Mouse (Mus musculus): ENCODE results near the gene Lpp. TPM values are rescaled to one million over a fixed set of nuclear protein-coding genes. Genes with fewer than 3 reads are reported as not detected.

Lpp gene
- total and polyA plus RNA-seq, 2 experiments from 2014 or later, result 7.9 to 15.9 TPM

DNA sequence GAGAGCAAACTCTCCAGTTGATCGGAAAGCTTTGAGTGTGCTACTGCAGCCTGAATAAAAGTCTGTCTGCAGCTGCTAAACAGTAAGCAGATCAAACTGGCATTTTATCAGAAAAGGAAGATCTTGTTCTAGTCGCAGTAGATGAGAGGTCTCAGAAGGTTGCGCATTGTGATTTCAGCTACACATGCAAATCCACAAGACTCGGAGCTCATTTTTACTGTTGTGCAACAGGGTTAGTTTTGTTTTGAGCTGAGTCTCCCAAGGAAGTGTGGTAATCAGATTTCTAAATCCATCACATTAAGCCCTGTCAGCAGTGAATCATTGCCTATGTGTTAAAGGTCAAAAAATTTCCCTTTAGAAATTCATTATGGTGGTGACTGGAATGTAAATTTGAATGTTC lies 540.4 kb downstream of the Lpp start:
- 63% methylated on average over 4 of the region's 4 CpGs for WGBS
- no peak for DNase-seq (ENCODE audit: low spot score)

DNA sequence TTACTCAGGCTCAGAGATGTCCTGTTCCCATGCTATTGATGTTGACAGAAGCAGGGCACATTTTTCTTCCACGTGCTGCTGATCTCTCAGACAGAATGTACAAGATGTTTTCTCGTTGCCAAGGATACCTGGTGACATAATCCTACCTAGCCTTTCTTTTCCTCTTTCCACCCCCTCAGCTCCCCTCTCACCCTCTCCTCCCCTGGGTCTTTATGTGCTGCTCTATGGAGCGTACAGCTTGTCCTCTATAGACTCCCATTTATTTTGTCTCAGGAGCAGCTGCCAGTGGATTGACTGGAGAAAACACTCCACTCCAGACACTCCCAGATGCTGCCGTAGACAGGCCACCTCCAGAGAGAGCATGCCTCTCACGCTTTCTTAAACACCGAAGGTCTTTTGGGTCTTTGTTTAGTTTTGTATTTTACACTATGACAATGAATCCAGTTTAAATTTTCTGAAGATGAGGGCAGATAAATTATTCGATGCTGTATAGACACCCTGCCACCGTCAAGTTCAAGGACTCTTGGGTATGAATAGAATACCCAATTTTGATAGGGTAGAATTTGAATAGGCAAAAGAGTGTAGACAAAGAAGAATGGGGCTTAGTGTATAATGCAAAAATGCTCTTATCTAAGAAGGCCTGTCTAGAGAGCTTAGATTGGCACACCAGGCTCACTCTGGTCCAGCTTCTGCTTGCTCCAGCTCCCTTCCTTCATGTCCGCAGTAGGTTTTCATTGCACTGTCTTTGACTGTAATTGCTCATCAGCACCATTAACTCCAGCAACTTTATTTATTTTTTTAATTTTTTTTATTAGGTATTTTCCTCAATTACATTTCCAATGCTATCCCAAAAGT lies 548.2 kb downstream of the Lpp start:
- peak; percentile 43 for DNase-seq (ENCODE audit: low spot score)
- Histone ChIP-seq H3K27ac (ENCODE audit: low read depth, low read length) (no peak overlapping the region), H3K36me3 (ENCODE audit: insufficient read depth, low read length) (no peaks in the 10 kb centered on the region), H3K27me3 (ENCODE audit: insufficient read depth, low read length) (no peaks in the 10 kb centered on the region), H3K9ac (replicated peaks; ENCODE audit: low read length, poor library complexity, severe bottlenecking) (no peak overlapping the region), H3K4me1 (ENCODE audit: insufficient read depth, low read length) (no peaks in the 10 kb centered on the region; the same call in none of the 2 replicates), H3K4me2 (ENCODE audit: low read depth, low read length, poor library complexity, severe bottlenecking) (no peak overlapping the region), H3K9me3 (ENCODE audit: low read length) (no peaks in the 10 kb centered on the region), H3K4me3 (ENCODE audit: low read depth, low read length) (no peak overlapping the region)
- 29% methylated on average over 9 of the region's 9 CpGs for WGBS
- ATAC-seq (ENCODE audit: low FRiP score), result peak; percentile 65; the same call in 1 of the 2 replicates
- no peak for TF ChIP-seq CTCF (IDR thresholded peaks at IDR 0.05)

More for the DNA sequence above, 540.4 kb downstream of the Lpp start:
- Histone ChIP-seq H3K27ac (ENCODE audit: low read depth, low read length) (no peak overlapping the region), H3K36me3 (ENCODE audit: insufficient read depth, low read length) (no peaks in the 10 kb centered on the region), H3K4me1 (ENCODE audit: insufficient read depth, low read length) (no peaks in the 10 kb centered on the region), H3K4me3 (ENCODE audit: low read depth, low read length) (no peak overlapping the region), H3K27me3 (ENCODE audit: insufficient read depth, low read length) (no peaks in the 10 kb centered on the region), H3K9ac (replicated peaks; ENCODE audit: low read length, poor library complexity, severe bottlenecking) (no peak overlapping the region), H3K4me2 (ENCODE audit: low read depth, low read length, poor library complexity, severe bottlenecking) (no peak overlapping the region), H3K9me3 (ENCODE audit: low read length) (no peaks in the 10 kb centered on the region)
- ATAC-seq (ENCODE audit: low FRiP score), result no peak
- TF ChIP-seq CTCF (IDR thresholded peaks at IDR 0.05), result no peak

DNA sequence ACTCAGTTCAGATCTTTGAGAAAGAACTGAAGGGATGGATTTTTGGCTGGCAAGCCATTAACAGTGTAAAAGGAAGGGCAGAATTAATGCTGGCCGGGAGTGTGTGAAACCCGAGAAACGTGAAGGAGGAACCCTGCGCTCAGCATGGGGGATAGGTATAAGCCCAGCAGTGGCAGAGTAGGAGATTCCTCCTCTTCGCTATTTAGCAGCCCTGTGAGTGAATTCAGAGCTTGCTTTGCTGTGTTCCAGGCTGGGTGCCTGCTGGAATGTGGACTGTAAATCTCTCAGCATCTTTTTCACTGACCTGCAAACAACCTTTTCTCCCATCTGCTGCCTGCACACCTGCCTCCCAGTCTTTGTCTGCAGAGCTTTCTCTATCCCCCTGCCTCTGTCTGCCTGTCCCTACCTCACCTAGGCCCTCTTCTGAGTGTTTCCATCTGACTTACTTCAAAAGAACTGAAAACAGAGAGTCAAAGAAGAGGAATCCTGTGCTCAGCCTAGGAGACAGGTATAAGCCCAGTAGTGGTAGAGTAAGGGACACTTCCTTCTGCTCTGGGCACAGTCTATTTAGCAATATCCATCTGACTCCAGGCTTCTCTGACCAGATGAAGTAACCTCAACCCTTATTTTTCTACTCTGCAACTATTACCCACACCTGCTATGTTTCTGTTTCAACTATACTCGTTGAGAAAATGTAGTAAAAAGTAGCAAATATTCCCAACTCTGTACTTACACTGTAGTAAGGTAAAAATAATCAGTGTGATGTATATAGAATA lies 550.4 kb downstream of the Lpp start:
- Histone ChIP-seq H3K27me3 (ENCODE audit: insufficient read depth, low read length) (no peaks in the 10 kb centered on the region), H3K4me1 (ENCODE audit: insufficient read depth, low read length) (no peaks in the 10 kb centered on the region; the same call in none of the 2 replicates)
- TF ChIP-seq CTCF (IDR thresholded peaks at IDR 0.05), result no peak

DNA sequence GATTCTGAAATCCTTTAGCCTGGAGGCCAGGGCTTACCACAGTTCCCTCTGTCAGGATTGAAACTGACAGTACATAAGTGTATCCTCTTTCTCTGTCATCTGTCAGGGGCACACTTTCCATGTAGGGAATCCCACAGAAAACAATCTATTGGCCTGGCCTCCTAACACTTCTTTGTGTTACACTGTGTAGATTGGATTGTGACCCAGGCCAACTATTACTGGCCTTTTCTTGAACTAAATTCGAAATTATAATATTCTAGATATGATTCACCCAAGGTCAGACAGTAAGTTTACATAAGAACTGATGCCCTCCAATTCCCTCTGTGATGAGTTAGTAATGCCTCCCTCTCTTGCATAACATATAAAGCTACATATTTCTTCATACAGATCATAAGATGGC lies 553.0 kb downstream of the Lpp start:
- Histone ChIP-seq H3K36me3 (ENCODE audit: insufficient read depth, low read length) (no peaks in the 10 kb centered on the region), H3K27ac (ENCODE audit: low read depth, low read length) (no peak overlapping the region), H3K9me3 (ENCODE audit: low read length) (no peaks in the 10 kb centered on the region), H3K4me2 (ENCODE audit: low read depth, low read length, poor library complexity, severe bottlenecking) (no peak overlapping the region), H3K4me3 (ENCODE audit: low read depth, low read length) (no peak overlapping the region), H3K9ac (replicated peaks; ENCODE audit: low read length, poor library complexity, severe bottlenecking) (no peak overlapping the region), H3K4me1 (ENCODE audit: insufficient read depth, low read length) (no peaks in the 10 kb centered on the region; the same call in none of the 2 replicates), H3K27me3 (ENCODE audit: insufficient read depth, low read length) (no peaks in the 10 kb centered on the region)
- WGBS, result 79% methylated on average over 1 of the region's 1 CpGs
- DNase-seq (ENCODE audit: low spot score) (no peak), ATAC-seq (ENCODE audit: low FRiP score) (no peak)
- TF ChIP-seq CTCF (IDR thresholded peaks at IDR 0.05), result no peak

More for the DNA sequence above, 550.4 kb downstream of the Lpp start:
- no peak overlapping the region for H3K4me3 ChIP-seq (ENCODE audit: low read depth, low read length)
- H3K27ac ChIP-seq (ENCODE audit: low read depth, low read length), result no peak overlapping the region
- 42% methylated on average over 6 of the region's 6 CpGs for WGBS
- no peak overlapping the region for H3K4me2 ChIP-seq (ENCODE audit: low read depth, low read length, poor library complexity, severe bottlenecking)
- H3K36me3 ChIP-seq (ENCODE audit: insufficient read depth, low read length), result no peaks in the 10 kb centered on the region
- no peak for ATAC-seq (ENCODE audit: low FRiP score)
- no peak overlapping the region for H3K9ac ChIP-seq (replicated peaks; ENCODE audit: low read length, poor library complexity, severe bottlenecking)
- DNase-seq (ENCODE audit: low spot score), result no peak
- no peaks in the 10 kb centered on the region for H3K9me3 ChIP-seq (ENCODE audit: low read length)

DNA sequence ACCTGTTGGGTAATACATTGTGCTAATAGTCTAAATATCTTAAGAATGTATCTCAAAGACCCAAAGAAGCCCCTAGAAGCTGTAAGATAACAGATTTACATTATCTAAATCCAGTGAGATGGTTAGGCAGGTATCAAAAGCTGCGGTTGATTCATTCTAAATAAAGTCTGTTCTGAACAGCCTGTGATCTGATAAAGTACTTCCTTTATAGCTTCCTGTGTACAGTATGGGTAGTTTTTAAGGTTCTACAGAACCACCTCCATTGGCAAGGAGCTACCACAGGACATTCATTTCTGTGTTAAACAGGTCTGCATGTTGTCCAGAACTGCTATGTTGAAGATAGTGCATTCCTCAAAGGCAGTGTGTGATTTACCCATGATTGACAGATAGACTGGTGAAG lies 554.2 kb downstream of the Lpp start:
- Histone ChIP-seq H3K27ac (ENCODE audit: low read depth, low read length) (no peak overlapping the region), H3K9me3 (ENCODE audit: low read length) (no peaks in the 10 kb centered on the region), H3K27me3 (ENCODE audit: insufficient read depth, low read length) (no peaks in the 10 kb centered on the region), H3K4me1 (ENCODE audit: insufficient read depth, low read length) (no peaks in the 10 kb centered on the region; the same call in 1 of the 2 replicates), H3K9ac (replicated peaks; ENCODE audit: low read length, poor library complexity, severe bottlenecking) (no peak overlapping the region), H3K4me2 (ENCODE audit: low read depth, low read length, poor library complexity, severe bottlenecking) (no peak overlapping the region), H3K36me3 (ENCODE audit: insufficient read depth, low read length) (no peaks in the 10 kb centered on the region), H3K4me3 (ENCODE audit: low read depth, low read length) (no peak overlapping the region)
- TF ChIP-seq CTCF (IDR thresholded peaks at IDR 0.05), result no peak
- no peak for DNase-seq (ENCODE audit: low spot score)
- no peak for ATAC-seq (ENCODE audit: low FRiP score)
- 88% methylated on average over 1 of the region's 1 CpGs for WGBS
